Mouse (Mus musculus): ENCODE data around the gene Mast3. TPM values are rescaled to one million over a fixed set of nuclear protein-coding genes. Genes with fewer than 3 reads are reported as not detected.

Mast3 gene
- total RNA-seq, 2 experiments from 2014 or later: 15.6 to 16.7 TPM

GRCm38 (mm10) chr8:70762118-70762517 lies 42.7 kb downstream of the Mast3 start:
- DNase-seq (ENCODE audit: low spot score in 2 of 2): no peak

GRCm38 (mm10) chr8:70760775-70761406 lies 44.0 kb downstream of the Mast3 start, which contains the start of gene Mpv17l2:
Gene Mpv17l2 (minus strand): TSS chr8:70760946.
- DNase-seq (ENCODE audit: low spot score in 2 of 2): peak; percentile 84 to 85

- DNase-seq (ENCODE audit: low spot score in 2 of 2): no peak
These were observed 44.5 kb downstream of the Mast3 start for GRCm38 (mm10) chr8:70760350-70760749.

GRCm38 (mm10) chr8:70758616-70759561 lies 46.0 kb downstream of the Mast3 start:
- DNase-seq (ENCODE audit: low spot score in 2 of 2): peak; percentile 51 to 58

- peak in 1 of 2 experiments; percentile 31 for DNase-seq (ENCODE audit: low spot score in 2 of 2)
These were observed 46.6 kb downstream of the Mast3 start for GRCm38 (mm10) chr8:70758308-70758615.

GRCm38 (mm10) chr8:70757523-70758307 lies 47.1 kb downstream of the Mast3 start:
- DNase-seq (ENCODE audit: low spot score in 2 of 2): peak in 1 of 2 experiments; percentile 32

- no peak for DNase-seq (ENCODE audit: low spot score in 2 of 2)
These were observed 48.3 kb downstream of the Mast3 start for GRCm38 (mm10) chr8:70756476-70757040.

GRCm38 (mm10) chr8:70755661-70756475 lies 49.0 kb downstream of the Mast3 start:
- DNase-seq (ENCODE audit: low spot score in 2 of 2): peak; percentile 34 to 37

GRCm38 (mm10) chr8:70754871-70755660 lies 49.8 kb downstream of the Mast3 start:
- DNase-seq (ENCODE audit: low spot score in 2 of 2): peak; percentile 62 to 65

- peak; percentile 83 to 86 for DNase-seq (ENCODE audit: low spot score in 2 of 2)
These were observed 50.6 kb downstream of the Mast3 start, which contains the start of gene Rab3a for GRCm38 (mm10) chr8:70754043-70754870. Gene Rab3a (plus strand): TSS chr8:70754679.

- peak; percentile 44 to 80 for DNase-seq (ENCODE audit: low spot score in 2 of 2)
These were observed 51.7 kb downstream of the Mast3 start for GRCm38 (mm10) chr8:70753151-70753550.

GRCm38 (mm10) chr8:70752000-70752764 lies 52.7 kb downstream of the Mast3 start:
- peak; percentile 72 to 80 for DNase-seq (ENCODE audit: low spot score in 2 of 2)

GRCm38 (mm10) chr8:70750128-70750680 lies 54.6 kb downstream of the Mast3 start:
- no peak for DNase-seq (ENCODE audit: low spot score in 2 of 2)

GRCm38 (mm10) chr8:70749097-70749674 lies 55.7 kb downstream of the Mast3 start:
- DNase-seq (ENCODE audit: low spot score in 2 of 2): no peak

GRCm38 (mm10) chr8:70748246-70749096 lies 56.4 kb downstream of the Mast3 start:
- DNase-seq (ENCODE audit: low spot score in 2 of 2): no peak
